Mouse (Mus musculus) olfactory bulb, adult 2 months (tissue): ENCODE measurements around the gene Piwil1.

Experiments
- CTCF ChIP-seq: fragments of 200-500 bp; IDR thresholded peaks from 2 replicates; pipeline ENCODE4 v1.5.1; 2012; ENCODE audit warnings: low read depth, mild to moderate bottlenecking, low read length, moderate library complexity; ENCODE audit not compliant: insufficient read depth
- POLR2A ChIP-seq: fragments of 200-500 bp; IDR thresholded peaks from 2 replicates; pipeline ENCODE4 v1.6.1; 2012; ENCODE audit warnings: mild to moderate bottlenecking, low read depth, low read length, moderate library complexity; ENCODE audit not compliant: insufficient read depth

- TF ChIP-seq CTCF (no peak), POLR2A (no peak)
Measured at GRCm38 (mm10) chr5:128710596-128710995, 8.3 kb downstream of the Piwil1 start.
